Comparison of ENCODE assay signal across 12 mouse cellular contexts in the genomic region with DNA sequence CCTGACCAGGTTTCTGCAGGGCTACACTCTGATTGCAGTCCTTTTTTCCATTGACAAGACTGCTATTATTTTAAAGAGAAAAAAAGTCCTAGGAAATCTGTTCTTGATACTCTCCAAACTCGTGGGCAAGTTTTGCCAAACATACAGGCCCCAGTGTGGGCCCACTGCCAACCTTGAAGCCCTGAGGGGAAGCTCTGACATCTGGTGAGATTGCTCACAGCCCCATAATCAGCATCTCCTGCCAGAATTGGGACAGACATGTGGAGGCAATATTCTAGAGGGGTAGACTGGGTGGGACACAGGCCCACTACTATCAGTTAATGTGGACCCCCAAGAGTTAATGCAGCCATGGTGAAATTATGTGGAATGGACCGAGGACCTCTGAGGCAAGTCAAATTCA.
DNase-seq lines count a peak whose midpoint lies in the region; ATAC-seq and TF ChIP-seq lines count a peak whose summit lies in the region.
"Had no signal": no experiment of that assay in that cellular context is flagged by ENCODE, and none has a peak within 500 bp of the region (broad histone marks: within the 10 kb centered on the region; RNA-seq: fewer than 3 reads in every experiment).

No protein-coding gene starts in this region.

- TF ChIP-seq POLR2A in brain, embryonic 14.5 days (IDR thresholded peaks at IDR 0.05; ENCODE audit: borderline replicate concordance, extremely low read depth, insufficient read depth, insufficient read length, poor library complexity, severe bottlenecking) = no peak

- no peaks in the 10 kb centered on the region for H3K9me3 ChIP-seq in forebrain, embryonic 13.5 days (replicated peaks)
- H3K9me3 ChIP-seq in forebrain, postnatal 0 days (ENCODE audit: low read length) = no peaks in the 10 kb centered on the region
- H3K9me3 ChIP-seq: kidney, embryonic 15.5 days had no signal

- no peak overlapping the region for H3K27ac ChIP-seq in forebrain, embryonic 13.5 days
- H3K27ac ChIP-seq in forebrain, postnatal 0 days (ENCODE audit: low read depth, low read length) = no peak overlapping the region
- H3K27ac ChIP-seq: kidney, embryonic 15.5 days had no signal

- no peak overlapping the region for H3K9ac ChIP-seq in forebrain, embryonic 13.5 days
- H3K9ac ChIP-seq in forebrain, postnatal 0 days = no peak overlapping the region
- H3K9ac ChIP-seq: kidney, embryonic 15.5 days had no signal

- intact Hi-C loops in heart, postnatal 14 days (cut with DNase I) = no loop called here

- 53% methylated on average over 2 of the region's 2 CpGs for WGBS in forebrain, embryonic 13.5 days
- WGBS in forebrain, postnatal 0 days = 42% methylated on average over 2 of the region's 2 CpGs

- no peaks in the 10 kb centered on the region for H3K36me3 ChIP-seq in forebrain, embryonic 13.5 days (ENCODE audit: poor library complexity, severe bottlenecking)
- H3K36me3 ChIP-seq in forebrain, postnatal 0 days (ENCODE audit: insufficient read depth) = no peaks in the 10 kb centered on the region
- H3K36me3 ChIP-seq: kidney, embryonic 15.5 days had no signal

- H3K4me1 ChIP-seq in forebrain, embryonic 13.5 days = no peaks in the 10 kb centered on the region
- H3K4me1 ChIP-seq in forebrain, postnatal 0 days (ENCODE audit: insufficient read depth) = no peaks in the 10 kb centered on the region
- H3K4me1 ChIP-seq: kidney, embryonic 15.5 days had no signal

- no peak for DNase-seq in forebrain, postnatal 0 days
- DNase-seq in lung, postnatal 10 days = peak; percentile 22
- no peak for DNase-seq in lung, adult 18-20 months
- DNase-seq in brain, embryonic 14.5 days (ENCODE audit: low read depth) = peak; percentile 71
- peak; percentile 63 to 66 for DNase-seq in heart, postnatal 14 days
- no peak for DNase-seq in spleen, adult 12 weeks (ENCODE audit: low spot score)
- no peak for DNase-seq in cerebellum, adult 9-11 months
- DNase-seq: cerebellum, adult 11 months; thymus, adult 18-20 months had no signal

- ATAC-seq in forebrain, embryonic 13.5 days = 0 out of 2 replicates have a peak, but pooled peaks have one; percentile 45
- no peak for ATAC-seq in forebrain, postnatal 0 days

- H3K27me3 ChIP-seq in forebrain, embryonic 13.5 days = no peaks in the 10 kb centered on the region
- H3K27me3 ChIP-seq in forebrain, postnatal 0 days (ENCODE audit: insufficient read depth, low read length) = no peaks in the 10 kb centered on the region
- H3K27me3 ChIP-seq: kidney, embryonic 15.5 days had no signal

- no peak overlapping the region for H3K4me2 ChIP-seq in forebrain, embryonic 13.5 days
- no peak overlapping the region for H3K4me2 ChIP-seq in forebrain, postnatal 0 days (ENCODE audit: low read depth)
- H3K4me2 ChIP-seq: kidney, embryonic 15.5 days had no signal

- no peak for TF ChIP-seq CTCF in forebrain, postnatal 0 days (IDR thresholded peaks at IDR 0.05; ENCODE audit: low read depth)
- no peak for TF ChIP-seq CTCF in brain, embryonic 14.5 days (IDR thresholded peaks at IDR 0.05; ENCODE audit: borderline replicate concordance, extremely low read depth, insufficient read depth, insufficient read length)

- H3K4me3 ChIP-seq in forebrain, embryonic 13.5 days = no peak overlapping the region
- no peak overlapping the region for H3K4me3 ChIP-seq in forebrain, postnatal 0 days (ENCODE audit: low read depth, low read length)
- H3K4me3 ChIP-seq: kidney, embryonic 15.5 days; myocyte had no signal

Comparison
In these comparisons a context has a peak if more than half of its experiments do, and no peak if none do; other contexts are left out.
1. DNase-seq: peak in lung, postnatal 10 days (single experiment), brain, embryonic 14.5 days (single experiment) and heart, postnatal 14 days (2 of 2); none in forebrain, postnatal 0 days (single experiment), lung, adult 18-20 months (0 of 2), spleen, adult 12 weeks (single experiment) and cerebellum, adult 9-11 months (single experiment).